Mouse (Mus musculus): Measurements from ENCODE around the gene Hs6st3.
"Not testable (repeated sequence)": the region's sequence is repeated elsewhere in the genome, so short reads cannot be mapped to it uniquely, and the experiment has no call there.

Gene Hs6st3

GRCm38 (mm10) chr14:119452797-119453196 is 314.7 kb downstream of the Hs6st3 start:
- no peak for DNase-seq

GRCm38 (mm10) chr14:119464308-119464707 is 326.2 kb downstream of the Hs6st3 start:
- no peak for DNase-seq

- DNase-seq = no peak
Observed at GRCm38 (mm10) chr14:119464883-119465282, 326.7 kb downstream of the Hs6st3 start.

- no peak for DNase-seq
Observed at GRCm38 (mm10) chr14:119466899-119467588, 328.9 kb downstream of the Hs6st3 start.

GRCm38 (mm10) chr14:119476582-119476981 is 338.4 kb downstream of the Hs6st3 start:
- DNase-seq = peak; percentile 0

GRCm38 (mm10) chr14:119477836-119478235 is 339.7 kb downstream of the Hs6st3 start:
- no peak for DNase-seq

GRCm38 (mm10) chr14:119488978-119489703 is 351.0 kb downstream of the Hs6st3 start:
- DNase-seq = no peak

GRCm38 (mm10) chr14:119520632-119521031 is 382.5 kb downstream of the Hs6st3 start:
- no peak for DNase-seq

- DNase-seq = no peak
Observed at GRCm38 (mm10) chr14:119521056-119521455, 382.9 kb downstream of the Hs6st3 start.

GRCm38 (mm10) chr14:119532889-119533546 is 394.9 kb downstream of the Hs6st3 start:
- no peak for DNase-seq

- DNase-seq = no peak
Observed at GRCm38 (mm10) chr14:119540505-119540904, 402.4 kb downstream of the Hs6st3 start.

- DNase-seq = no peak
Observed at GRCm38 (mm10) chr14:119544596-119544995, 406.5 kb downstream of the Hs6st3 start.

- DNase-seq = no peak
Observed at GRCm38 (mm10) chr14:119558356-119558755, 420.2 kb downstream of the Hs6st3 start.

- DNase-seq = peak; percentile 11
Observed at GRCm38 (mm10) chr14:119582039-119582508, 443.9 kb downstream of the Hs6st3 start.

GRCm38 (mm10) chr14:119585069-119585468 is 446.9 kb downstream of the Hs6st3 start:
- no peak for DNase-seq

GRCm38 (mm10) chr14:119587365-119587764 is 449.2 kb downstream of the Hs6st3 start:
- not testable (repeated sequence) for DNase-seq

- DNase-seq = peak; percentile 21
Observed at GRCm38 (mm10) chr14:119604327-119604726, 466.2 kb downstream of the Hs6st3 start.

GRCm38 (mm10) chr14:119612793-119613192 is 474.7 kb downstream of the Hs6st3 start:
- DNase-seq = no peak

- no peak for DNase-seq
Observed at GRCm38 (mm10) chr14:119629127-119629526, 491.0 kb downstream of the Hs6st3 start.

- no peak for DNase-seq
Observed at GRCm38 (mm10) chr14:119633090-119633489, 494.9 kb downstream of the Hs6st3 start.

- DNase-seq = no peak
Observed at GRCm38 (mm10) chr14:119633626-119634025, 495.5 kb downstream of the Hs6st3 start.

GRCm38 (mm10) chr14:119642874-119643273 is 504.7 kb downstream of the Hs6st3 start:
- DNase-seq = no peak

- no peak for DNase-seq
Observed at GRCm38 (mm10) chr14:119643840-119644239, 505.7 kb downstream of the Hs6st3 start.

- DNase-seq = no peak
Observed at GRCm38 (mm10) chr14:119656936-119657335, 518.8 kb downstream of the Hs6st3 start.

Data from lung, postnatal 36 days (tissue).